8 mouse cellular contexts compared by ENCODE assay signal in genomic region chr5:113735023-113735344, GRCm38 (mm10). TPM values are rescaled to one million over a fixed set of nuclear protein-coding genes. Genes with fewer than 3 reads are reported as not detected.
A peak's percentile ranks its signal among the peaks of the same experiment; 100 is the strongest.
DNase-seq lines count a peak whose midpoint lies in the region; ATAC-seq and TF ChIP-seq lines count a peak whose summit lies in the region.

No protein-coding gene starts in this region.

- 27% methylated on average over 7 of the region's 7 CpGs for WGBS in kidney, postnatal 0 days
- 29% methylated on average over 7 of the region's 7 CpGs for WGBS in embryonic facial prominence, embryonic 13.5 days
- WGBS in limb, embryonic 10.5 days = 41% methylated on average over 7 of the region's 7 CpGs
- WGBS in midbrain, postnatal 0 days = 28% methylated on average over 7 of the region's 7 CpGs

- DNase-seq in kidney, postnatal 0 days (ENCODE audit: low spot score) = no peak
- no peak for DNase-seq in kidney, adult 18-20 months
- no peak for DNase-seq in limb, embryonic 10.5 days (ENCODE audit: low spot score)
- no peak for DNase-seq in midbrain, postnatal 0 days (ENCODE audit: low spot score)
- DNase-seq in right cerebral cortex, postnatal 14 days = no peak
- DNase-seq in urinary bladder, adult 2 months (ENCODE audit: low spot score) = no peak
- DNase-seq in cerebellum, adult 11 months = no peak

- no peak for TF ChIP-seq CTCF in kidney, postnatal 0 days (IDR thresholded peaks at IDR 0.05; ENCODE audit: low read depth)
- no peak for TF ChIP-seq CTCF in midbrain, postnatal 0 days (IDR thresholded peaks at IDR 0.05)

- peak; percentile 22; the same call in 1 of the 2 replicates for ATAC-seq in kidney, postnatal 0 days (replicated peaks; ENCODE audit: low FRiP score, low read depth)
- ATAC-seq in embryonic facial prominence, embryonic 13.5 days (ENCODE audit: insufficient number of reproducible peaks, insufficient read depth, low FRiP score, low TSS enrichment, low read depth) = 0 out of 2 replicates have a peak, but pooled peaks have one; percentile 40
- ATAC-seq in midbrain, postnatal 0 days (ENCODE audit: low FRiP score) = peak; percentile 13; the same call in 1 of the 2 replicates

- no peaks in the 10 kb centered on the region for H3K4me1 ChIP-seq in kidney, postnatal 0 days (replicated peaks; ENCODE audit: insufficient read depth, low read length)
- peaks cover 25% of the 10 kb centered on the region for H3K4me1 ChIP-seq in embryonic facial prominence, embryonic 13.5 days
- peaks cover 39% of the 10 kb centered on the region for H3K4me1 ChIP-seq in limb, embryonic 10.5 days
- H3K4me1 ChIP-seq in midbrain, postnatal 0 days (ENCODE audit: insufficient read depth, low read length) = peaks cover 19% of the 10 kb centered on the region

- H3K4me3 ChIP-seq in kidney, postnatal 0 days (replicated peaks; ENCODE audit: low read depth, low read length) = peak overlapping the region; percentile 73
- H3K4me3 ChIP-seq in embryonic facial prominence, embryonic 13.5 days = peak overlapping the region; percentile 67
- peak overlapping the region; percentile 75 for H3K4me3 ChIP-seq in limb, embryonic 10.5 days
- H3K4me3 ChIP-seq in midbrain, postnatal 0 days (ENCODE audit: low read depth, low read length) = peak overlapping the region; percentile 51

- H3K9me3 ChIP-seq in kidney, postnatal 0 days (replicated peaks; ENCODE audit: low read length) = no peaks in the 10 kb centered on the region
- H3K9me3 ChIP-seq in embryonic facial prominence, embryonic 13.5 days = no peaks in the 10 kb centered on the region
- no peaks in the 10 kb centered on the region for H3K9me3 ChIP-seq in limb, embryonic 10.5 days (replicated peaks)
- no peaks in the 10 kb centered on the region for H3K9me3 ChIP-seq in midbrain, postnatal 0 days (ENCODE audit: low read length)

- H3K27me3 ChIP-seq in kidney, postnatal 0 days (ENCODE audit: insufficient read depth, low read length) = no peaks in the 10 kb centered on the region
- no peaks in the 10 kb centered on the region for H3K27me3 ChIP-seq in embryonic facial prominence, embryonic 13.5 days
- H3K27me3 ChIP-seq in limb, embryonic 10.5 days (ENCODE audit: low read depth, poor library complexity, severe bottlenecking) = no peaks in the 10 kb centered on the region
- no peaks in the 10 kb centered on the region for H3K27me3 ChIP-seq in midbrain, postnatal 0 days (ENCODE audit: insufficient read depth, low read length)

- peak overlapping the region; percentile 94 for H3K27ac ChIP-seq in kidney, postnatal 0 days
- peak overlapping the region; percentile 90 for H3K27ac ChIP-seq in embryonic facial prominence, embryonic 13.5 days
- H3K27ac ChIP-seq in limb, embryonic 10.5 days = peak overlapping the region; percentile 96
- H3K27ac ChIP-seq in midbrain, postnatal 0 days (ENCODE audit: low read depth, low read length) = peak overlapping the region; percentile 97

- H3K36me3 ChIP-seq in kidney, postnatal 0 days (ENCODE audit: insufficient read depth, low read length) = 0 out of 2 replicates have a peak, but pooled peaks cover 11% of the 10 kb centered on the region
- peaks cover 25% of the 10 kb centered on the region for H3K36me3 ChIP-seq in embryonic facial prominence, embryonic 13.5 days
- peaks cover 24% of the 10 kb centered on the region for H3K36me3 ChIP-seq in limb, embryonic 10.5 days
- H3K36me3 ChIP-seq in midbrain, postnatal 0 days (ENCODE audit: insufficient read depth, low read length) = peaks cover 21% of the 10 kb centered on the region

- H3K4me2 ChIP-seq in kidney, postnatal 0 days (ENCODE audit: low read length) = peak overlapping the region; percentile 90
- peak overlapping the region; percentile 88 for H3K4me2 ChIP-seq in embryonic facial prominence, embryonic 13.5 days
- peak overlapping the region; percentile 84 for H3K4me2 ChIP-seq in midbrain, postnatal 0 days (ENCODE audit: low read depth, low read length, poor library complexity, severe bottlenecking)

- H3K9ac ChIP-seq in kidney, postnatal 0 days (ENCODE audit: low read depth, low read length) = peak overlapping the region; percentile 55
- H3K9ac ChIP-seq in embryonic facial prominence, embryonic 13.5 days = peak overlapping the region; percentile 78
- peak overlapping the region; percentile 61 for H3K9ac ChIP-seq in midbrain, postnatal 0 days (replicated peaks; ENCODE audit: low read length, poor library complexity, severe bottlenecking)

RNA-seq across cellular contexts. Expression of gene Ficd, which starts 0.6 kb away (rescaled TPM):
- polyA plus RNA-seq in kidney, postnatal 0 days (2015; fragmentation: Nextera tagmentation; extraction: Ambion mirVana) = 5.4 TPM in 2 replicates
- 6.2 and 6.6 TPM in 2 replicates for polyA plus RNA-seq in embryonic facial prominence, embryonic 13.5 days (2015; fragmentation: Nextera tagmentation; extraction: Ambion mirVana)
- 3.3 and 3.4 TPM in 2 replicates for polyA plus RNA-seq in limb, embryonic 10.5 days (2016; fragmentation: Nextera tagmentation; extraction: Ambion mirVana)
- 11.5 and 15.4 TPM in 2 replicates for total RNA-seq in midbrain, postnatal 0 days (2014; rRNA removed)
- polyA plus RNA-seq in midbrain, postnatal 0 days (2015; fragmentation: Nextera tagmentation; extraction: Ambion mirVana) = 8.7 and 9.0 TPM in 2 replicates
- 6.2 and 7.8 TPM in 2 replicates for polyA plus RNA-seq in urinary bladder, adult 2 months (2012; rRNA removed)

RNA-seq across cellular contexts. Expression of gene 1700069L16Rik, which starts 10.4 kb away (rescaled TPM):
- not detected in 2 replicates for polyA plus RNA-seq in kidney, postnatal 0 days (2015; fragmentation: Nextera tagmentation; extraction: Ambion mirVana)
- not detected in 2 replicates for polyA plus RNA-seq in embryonic facial prominence, embryonic 13.5 days (2015; fragmentation: Nextera tagmentation; extraction: Ambion mirVana)
- polyA plus RNA-seq in limb, embryonic 10.5 days (2016; fragmentation: Nextera tagmentation; extraction: Ambion mirVana) = not detected in 2 replicates
- not detected in 2 replicates for total RNA-seq in midbrain, postnatal 0 days (2014; rRNA removed)
- polyA plus RNA-seq in midbrain, postnatal 0 days (2015; fragmentation: Nextera tagmentation; extraction: Ambion mirVana) = not detected in 2 replicates
- not detected in 2 replicates for polyA plus RNA-seq in urinary bladder, adult 2 months (2012; rRNA removed)

RNA-seq across cellular contexts. Expression of gene Sart3, which starts 37.3 kb away (rescaled TPM):
- polyA plus RNA-seq in kidney, postnatal 0 days (2015; fragmentation: Nextera tagmentation; extraction: Ambion mirVana) = 27.2 and 27.7 TPM in 2 replicates
- polyA plus RNA-seq in embryonic facial prominence, embryonic 13.5 days (2015; fragmentation: Nextera tagmentation; extraction: Ambion mirVana) = 63.6 and 65.7 TPM in 2 replicates
- polyA plus RNA-seq in limb, embryonic 10.5 days (2016; fragmentation: Nextera tagmentation; extraction: Ambion mirVana) = 90.9 and 100 TPM in 2 replicates
- 44.7 and 51.1 TPM in 2 replicates for total RNA-seq in midbrain, postnatal 0 days (2014; rRNA removed)
- polyA plus RNA-seq in midbrain, postnatal 0 days (2015; fragmentation: Nextera tagmentation; extraction: Ambion mirVana) = 24.8 and 26.5 TPM in 2 replicates
- 17.0 and 22.8 TPM in 2 replicates for polyA plus RNA-seq in urinary bladder, adult 2 months (2012; rRNA removed)

RNA-seq across cellular contexts. Expression of gene Iscu, which starts 37.6 kb away (rescaled TPM):
- 187 and 202 TPM in 2 replicates for polyA plus RNA-seq in kidney, postnatal 0 days (2015; fragmentation: Nextera tagmentation; extraction: Ambion mirVana)
- polyA plus RNA-seq in embryonic facial prominence, embryonic 13.5 days (2015; fragmentation: Nextera tagmentation; extraction: Ambion mirVana) = 101 and 106 TPM in 2 replicates
- polyA plus RNA-seq in limb, embryonic 10.5 days (2016; fragmentation: Nextera tagmentation; extraction: Ambion mirVana) = 106 and 112 TPM in 2 replicates
- total RNA-seq in midbrain, postnatal 0 days (2014; rRNA removed) = 65.3 and 65.8 TPM in 2 replicates
- 96.9 and 102 TPM in 2 replicates for polyA plus RNA-seq in midbrain, postnatal 0 days (2015; fragmentation: Nextera tagmentation; extraction: Ambion mirVana)
- polyA plus RNA-seq in urinary bladder, adult 2 months (2012; rRNA removed) = 214 and 229 TPM in 2 replicates
